Mouse (Mus musculus) ZHBTc4 (cell line): ENCODE data around the gene G6pd2.

ENCODE experiments used
- DNase-seq: peaks from one replicate; pipeline ENCODE4 v3.0.0-alpha.2; 2011; ENCODE audit warnings: low read depth, low spot score

Gene G6pd2

DNA sequence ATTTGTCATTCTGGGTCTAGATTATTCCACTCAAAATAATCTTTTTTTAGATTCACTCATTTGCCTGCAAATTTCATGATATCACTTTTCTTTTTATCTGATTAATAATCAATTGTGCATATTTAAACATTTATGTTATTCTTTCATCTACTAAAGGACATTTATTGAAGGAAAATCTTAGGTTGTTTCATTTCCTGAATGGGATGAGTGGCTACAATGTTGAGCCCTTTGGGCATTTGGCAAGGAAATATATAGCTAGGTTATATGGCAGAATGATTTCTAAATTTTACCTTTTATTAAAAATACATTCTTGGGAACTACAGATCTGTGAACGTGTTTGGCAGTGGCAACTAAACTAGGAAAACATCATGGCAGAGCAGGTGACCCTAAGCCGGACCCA is at the start of gene G6pd2:
G6pd2 (plus strand) TSS at position 301 of the 400 bp plus-strand sequence.
- DNase-seq, result no peak

DNA sequence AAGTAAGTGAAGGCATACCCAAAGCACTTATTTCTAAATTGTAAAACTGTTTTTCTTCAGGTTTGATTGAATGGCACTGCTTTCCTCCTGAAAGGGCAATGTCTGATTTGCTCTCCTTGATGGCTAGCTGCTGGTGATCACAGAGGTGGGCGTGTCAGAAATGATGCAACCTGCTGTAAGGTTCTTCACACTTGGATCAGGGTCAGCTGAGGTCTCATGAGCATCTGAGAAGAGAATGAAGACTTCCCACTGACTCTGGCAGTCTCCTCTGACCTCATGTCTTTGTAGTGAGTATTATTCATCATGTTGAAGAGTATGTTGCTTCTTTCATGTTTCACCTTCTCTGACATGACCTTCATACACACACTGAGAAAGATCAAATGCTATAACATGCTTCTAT is 44.4 kb upstream of the G6pd2 start:
- DNase-seq, result peak; percentile 1

DNA sequence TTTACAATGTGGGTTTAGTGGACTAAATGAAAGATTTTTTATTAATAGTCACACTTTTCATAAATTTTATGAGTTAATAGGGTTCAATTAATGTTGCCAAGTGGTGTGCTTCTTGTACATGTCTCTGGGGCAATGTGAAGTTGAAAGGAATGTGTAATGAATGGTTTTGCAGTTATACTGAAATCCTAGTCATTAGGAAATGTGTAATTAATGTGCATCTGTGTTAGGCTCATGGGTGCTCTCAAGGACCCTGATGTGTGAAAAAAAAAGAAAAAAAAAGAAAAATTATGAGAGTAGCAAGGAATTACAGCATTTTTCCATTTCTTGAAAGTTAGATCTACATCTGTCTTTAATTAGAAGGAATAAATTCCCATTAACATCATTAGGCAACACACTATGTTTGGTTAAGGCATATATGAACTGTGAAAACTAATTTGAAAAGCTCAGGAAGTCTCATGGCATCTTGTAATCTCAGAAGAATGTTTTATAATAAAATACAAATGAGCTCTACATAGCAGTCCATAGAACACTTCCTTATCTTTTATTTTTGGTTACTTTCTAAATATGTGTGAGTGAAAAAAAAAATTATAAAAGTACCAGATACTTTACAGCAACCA is 24.4 kb downstream of the G6pd2 start:
- no peak for DNase-seq

DNA sequence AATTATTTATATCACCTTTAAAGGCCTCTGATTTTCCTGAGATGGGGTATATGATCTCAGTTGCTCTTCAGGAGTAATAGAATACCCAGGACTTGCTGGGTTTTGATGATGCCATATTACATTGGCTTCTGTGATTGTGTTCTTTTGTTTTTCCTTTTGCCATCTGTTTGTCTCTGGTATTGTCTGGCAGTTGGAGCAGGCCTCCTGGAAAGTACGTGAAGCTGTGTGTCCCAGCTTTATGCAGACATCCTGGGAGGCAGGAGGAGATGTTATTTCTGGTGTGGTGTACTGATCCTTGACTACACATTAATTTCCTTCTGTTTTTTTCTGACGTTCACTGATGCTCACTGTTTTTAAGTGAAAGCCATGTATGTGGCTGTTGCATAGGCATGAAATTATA is 35.3 kb downstream of the G6pd2 start:
- DNase-seq, result no peak
